Mouse (Mus musculus): ENCODE measurements around the gene Olfr96. TPM values are rescaled to one million over a fixed set of nuclear protein-coding genes. Genes with fewer than 3 reads are reported as not detected.

The Olfr96 gene
- not detected in 2 replicates for polyA plus RNA-seq (2015; fragmentation: Nextera tagmentation; extraction: Ambion mirVana)

DNA sequence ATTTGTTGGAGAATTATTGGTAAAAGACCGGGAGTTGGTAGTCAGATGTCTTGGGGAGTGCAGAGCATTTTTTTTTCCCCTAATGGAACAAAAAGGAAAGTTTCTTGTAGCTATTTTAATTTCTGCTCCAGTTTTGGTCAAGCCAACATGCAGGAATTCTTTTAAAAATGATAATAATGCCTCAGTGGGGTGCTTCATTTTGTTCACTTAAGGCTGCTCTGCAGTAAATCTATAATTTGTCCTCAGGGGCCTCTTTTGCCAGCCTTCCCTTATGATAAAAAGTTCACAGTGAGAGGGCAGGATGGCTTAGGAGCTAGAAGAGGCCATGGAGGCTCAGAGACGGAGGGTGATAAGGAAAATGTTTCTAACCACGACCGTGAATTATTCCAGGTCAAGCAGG, at the start of gene Olfr96:
Olfr96 (plus strand) TSS at position 301 of the 400 bp plus-strand sequence.
- WGBS = 47% methylated on average over 4 of the region's 4 CpGs
- Histone ChIP-seq H3K27me3 (replicated peaks) (no peaks in the 10 kb centered on the region), H3K9ac (no peak within 1 kb of the TSS), H3K27ac (replicated peaks) (no peak within 1 kb of the TSS), H3K4me2 (no peak within 1 kb of the TSS), H3K4me1 (no peaks in the 10 kb centered on the region), H3K4me3 (no peak within 1 kb of the TSS), H3K9me3 (peaks cover 9% of the 10 kb centered on the region), H3K36me3 (no peaks in the 10 kb centered on the region)
- no peak for ATAC-seq (ENCODE audit: extremely low read depth, insufficient number of reproducible peaks, low FRiP score, low TSS enrichment)

- no peak for ATAC-seq (ENCODE audit: extremely low read depth, insufficient number of reproducible peaks, low FRiP score, low TSS enrichment)
- Histone ChIP-seq H3K9me3 (no peaks in the 10 kb centered on the region), H3K9ac (no peak overlapping the region), H3K27me3 (replicated peaks) (no peaks in the 10 kb centered on the region), H3K4me3 (no peak overlapping the region), H3K27ac (replicated peaks) (no peak overlapping the region), H3K36me3 (no peaks in the 10 kb centered on the region), H3K4me2 (no peak overlapping the region), H3K4me1 (no peaks in the 10 kb centered on the region)
- 32% methylated on average over 6 of the region's 6 CpGs for WGBS
Observed at GRCm38 (mm10) chr17:37185474-37185873, 34.5 kb upstream of the Olfr96 start.

- no peak overlapping the region for H3K4me3 ChIP-seq
- H3K9me3 ChIP-seq = no peaks in the 10 kb centered on the region
- WGBS = 32% methylated on average over 2 of the region's 2 CpGs
- H3K4me1 ChIP-seq = no peaks in the 10 kb centered on the region
- H3K36me3 ChIP-seq = no peaks in the 10 kb centered on the region
- H3K27me3 ChIP-seq (replicated peaks) = peaks cover 22% of the 10 kb centered on the region
- ATAC-seq (ENCODE audit: extremely low read depth, insufficient number of reproducible peaks, low FRiP score, low TSS enrichment) = no peak
- H3K4me2 ChIP-seq = no peak overlapping the region
- H3K9ac ChIP-seq = no peak overlapping the region
- H3K27ac ChIP-seq (replicated peaks) = no peak overlapping the region
Observed at GRCm38 (mm10) chr17:37190711-37191110, 29.2 kb upstream of the Olfr96 start.

DNA sequence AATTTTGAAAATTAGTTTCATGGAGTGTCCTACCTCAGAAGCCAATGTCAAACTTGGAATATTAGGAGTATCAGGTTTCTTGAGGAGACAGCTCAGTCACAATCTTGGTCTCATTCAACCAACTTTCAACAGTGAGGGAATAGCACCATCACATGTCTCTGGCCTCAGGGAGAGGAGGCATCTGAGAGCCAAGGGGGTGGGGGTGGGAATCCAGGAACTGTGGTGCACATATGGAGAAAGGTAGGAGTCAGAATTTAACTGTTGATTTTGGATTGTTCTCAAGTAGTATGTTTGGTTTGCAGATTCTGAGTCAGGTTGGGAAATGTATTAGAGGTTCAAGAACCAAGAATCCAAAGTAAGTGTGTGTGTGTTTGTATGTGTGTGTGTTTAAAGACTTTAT, 26.9 kb upstream of the Olfr96 start:
- ATAC-seq (ENCODE audit: extremely low read depth, insufficient number of reproducible peaks, low FRiP score, low TSS enrichment) = no peak
- H3K27ac ChIP-seq (replicated peaks) = no peak overlapping the region
- no peak overlapping the region for H3K9ac ChIP-seq
- no peaks in the 10 kb centered on the region for H3K36me3 ChIP-seq
- peaks cover 9% of the 10 kb centered on the region for H3K4me1 ChIP-seq
- H3K4me2 ChIP-seq = no peak overlapping the region
- H3K4me3 ChIP-seq = no peak overlapping the region
- no peaks in the 10 kb centered on the region for H3K9me3 ChIP-seq
- peaks cover 46% of the 10 kb centered on the region for H3K27me3 ChIP-seq (replicated peaks)

DNA sequence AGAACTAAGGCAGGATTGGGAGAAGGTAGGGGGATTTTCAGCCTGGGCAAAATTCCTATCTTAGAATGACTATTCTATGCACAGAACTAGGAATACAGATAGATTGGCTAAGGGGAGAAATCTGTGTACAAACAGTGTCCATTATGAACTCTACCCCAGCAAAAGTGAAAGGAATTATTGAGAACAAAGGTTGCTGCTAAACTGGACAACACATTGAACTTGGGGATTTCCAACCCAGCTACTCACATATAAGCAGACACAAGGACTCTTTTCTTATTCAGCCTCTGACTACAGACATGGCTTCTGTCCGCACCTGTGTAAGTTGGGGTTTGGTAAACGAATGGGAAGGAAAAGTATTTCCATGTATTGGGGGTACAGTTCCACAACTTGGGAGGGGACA, 26.3 kb upstream of the Olfr96 start, which contains the start of gene Ubd:
Ubd (plus strand) TSS at position 237 of the 400 bp plus-strand sequence.
- Histone ChIP-seq H3K9ac (no peak within 1 kb of the TSS), H3K4me1 (peaks cover 9% of the 10 kb centered on the region), H3K4me3 (no peak within 1 kb of the TSS), H3K4me2 (no peak within 1 kb of the TSS), H3K27me3 (replicated peaks) (peaks cover 52% of the 10 kb centered on the region), H3K36me3 (no peaks in the 10 kb centered on the region), H3K27ac (replicated peaks) (no peak within 1 kb of the TSS), H3K9me3 (no peaks in the 10 kb centered on the region)
- no peak for ATAC-seq (ENCODE audit: extremely low read depth, insufficient number of reproducible peaks, low FRiP score, low TSS enrichment)
- 62% methylated on average over 2 of the region's 2 CpGs for WGBS

- Histone ChIP-seq H3K9ac (no peak overlapping the region), H3K4me1 (peaks cover 9% of the 10 kb centered on the region), H3K27me3 (replicated peaks) (peaks cover 62% of the 10 kb centered on the region), H3K9me3 (no peaks in the 10 kb centered on the region), H3K4me3 (no peak overlapping the region), H3K4me2 (no peak overlapping the region), H3K36me3 (no peaks in the 10 kb centered on the region), H3K27ac (replicated peaks) (no peak overlapping the region)
- WGBS = 80% methylated on average over 5 of the region's 5 CpGs
- ATAC-seq (ENCODE audit: extremely low read depth, insufficient number of reproducible peaks, low FRiP score, low TSS enrichment) = no peak
Observed at GRCm38 (mm10) chr17:37194782-37195181, 25.2 kb upstream of the Olfr96 start.

DNA sequence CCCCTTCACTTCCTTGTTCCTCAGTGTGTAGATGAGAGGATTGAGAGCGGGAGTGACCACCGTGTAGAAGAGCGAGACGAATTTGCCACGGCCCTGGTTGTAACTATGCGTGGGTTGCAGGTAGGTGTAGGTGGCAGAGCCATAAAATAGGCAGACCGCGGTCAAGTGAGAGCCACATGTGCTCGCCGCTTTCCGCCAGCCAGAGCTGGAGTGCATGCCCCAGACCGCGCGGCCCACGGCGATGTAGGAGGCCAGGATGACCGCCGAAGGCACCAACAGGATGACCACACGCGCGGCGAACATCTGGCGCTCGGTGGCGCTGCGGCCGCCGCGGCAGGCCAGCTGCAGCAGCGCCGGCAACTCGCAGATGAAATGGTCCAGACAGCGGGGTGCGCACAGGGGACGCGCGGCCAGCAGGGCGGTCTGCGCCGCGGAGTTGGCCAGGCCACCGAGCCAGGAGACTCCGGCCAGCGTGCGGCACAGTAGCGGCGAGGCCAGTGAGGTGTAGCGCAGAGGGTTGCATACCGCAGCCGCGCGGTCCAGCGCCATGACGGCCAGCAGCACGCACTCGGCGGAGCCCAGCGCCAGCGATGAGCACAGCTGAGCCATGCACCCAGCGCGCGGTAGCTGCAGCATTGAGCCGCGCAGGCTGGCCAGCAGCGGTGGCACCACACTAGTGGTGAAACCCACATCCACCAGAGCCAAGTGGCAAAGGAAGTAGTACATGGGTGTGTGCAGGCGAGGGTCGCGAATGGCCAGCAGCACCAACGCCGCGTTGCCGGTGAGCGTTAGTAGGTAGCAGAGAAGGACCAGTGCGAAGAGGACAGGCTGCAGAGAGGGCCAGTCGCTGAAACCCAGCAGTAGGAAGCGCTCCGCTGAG, 22.9 kb upstream of the Olfr96 start:
- peak overlapping the region; percentile 85 for H3K4me2 ChIP-seq
- H3K36me3 ChIP-seq = no peaks in the 10 kb centered on the region
- peak overlapping the region; percentile 29 for H3K9ac ChIP-seq
- ATAC-seq (ENCODE audit: extremely low read depth, insufficient number of reproducible peaks, low FRiP score, low TSS enrichment) = no peak
- under 1% methylated on average over 77 of the region's 77 CpGs for WGBS
- no peaks in the 10 kb centered on the region for H3K9me3 ChIP-seq
- H3K4me3 ChIP-seq = peak overlapping the region; percentile 59
- no peak overlapping the region for H3K27ac ChIP-seq (replicated peaks)
- H3K27me3 ChIP-seq (replicated peaks) = peaks cover 85% of the 10 kb centered on the region
- peaks cover 9% of the 10 kb centered on the region for H3K4me1 ChIP-seq

- Histone ChIP-seq H3K4me2 (no peak within 1 kb of the TSS), H3K27ac (replicated peaks) (no peak within 1 kb of the TSS), H3K4me3 (no peak within 1 kb of the TSS), H3K4me1 (peaks cover 9% of the 10 kb centered on the region), H3K9me3 (no peaks in the 10 kb centered on the region), H3K36me3 (no peaks in the 10 kb centered on the region), H3K27me3 (replicated peaks) (peaks cover 63% of the 10 kb centered on the region), H3K9ac (no peak within 1 kb of the TSS)
- ATAC-seq (ENCODE audit: extremely low read depth, insufficient number of reproducible peaks, low FRiP score, low TSS enrichment) = no peak
- 80% methylated on average over 2 of the region's 2 CpGs for WGBS
Observed at GRCm38 (mm10) chr17:37200894-37201293, 19.1 kb upstream of the Olfr96 start, which contains the start of gene Olfr94. Gene Olfr94, minus strand, starts transcription at chr17:37200994.

DNA sequence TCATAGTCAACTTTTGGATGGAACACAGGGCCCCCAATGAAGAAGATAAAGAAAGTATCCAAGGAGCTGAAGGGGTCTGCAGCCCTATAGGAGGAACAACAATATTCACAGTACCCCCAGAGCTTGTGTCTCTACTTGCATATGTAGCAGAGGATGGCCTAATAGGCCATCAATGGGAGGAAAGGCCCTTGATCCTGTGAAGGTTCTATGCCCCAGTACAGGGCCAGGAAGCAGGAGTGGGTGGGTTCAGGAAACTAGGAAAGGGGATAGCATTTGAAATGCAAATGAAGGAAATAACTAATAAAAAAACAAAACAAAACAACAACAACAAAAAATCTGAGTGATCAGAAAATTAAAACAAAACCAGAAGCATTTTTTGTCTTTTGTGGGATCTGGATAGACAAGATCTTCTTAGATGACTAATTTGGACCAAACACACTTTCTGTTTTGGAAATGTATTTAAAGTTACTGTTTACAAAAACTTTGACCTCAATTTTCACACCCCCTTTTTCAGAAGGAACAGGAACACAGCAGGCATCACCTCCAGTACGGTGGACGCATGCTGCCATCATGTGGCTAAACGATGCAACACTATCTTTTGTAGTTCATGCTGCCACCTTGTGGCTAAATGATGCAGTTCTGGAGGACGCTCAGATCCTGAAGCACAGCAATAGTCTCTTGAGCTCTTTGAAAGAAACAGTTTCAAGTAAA, 16.6 kb upstream of the Olfr96 start:
- no peak for ATAC-seq (ENCODE audit: extremely low read depth, insufficient number of reproducible peaks, low FRiP score, low TSS enrichment)
- peaks cover 45% of the 10 kb centered on the region for H3K27me3 ChIP-seq (replicated peaks)
- no peak overlapping the region for H3K9ac ChIP-seq
- no peaks in the 10 kb centered on the region for H3K9me3 ChIP-seq
- H3K4me3 ChIP-seq = no peak overlapping the region
- no peaks in the 10 kb centered on the region for H3K36me3 ChIP-seq
- no peak overlapping the region for H3K27ac ChIP-seq (replicated peaks)
- no peaks in the 10 kb centered on the region for H3K4me1 ChIP-seq
- H3K4me2 ChIP-seq = no peak overlapping the region
- 1% methylated on average over 4 of the region's 4 CpGs for WGBS

GRCm38 (mm10) chr17:37203917-37204236, 16.1 kb upstream of the Olfr96 start:
- no peak overlapping the region for H3K4me3 ChIP-seq
- WGBS = 24% methylated on average over 3 of the region's 3 CpGs
- no peaks in the 10 kb centered on the region for H3K4me1 ChIP-seq

GRCm38 (mm10) chr17:37210884-37211768, 8.8 kb upstream of the Olfr96 start:
- no peak for ATAC-seq (ENCODE audit: extremely low read depth, insufficient number of reproducible peaks, low FRiP score, low TSS enrichment)
- H3K27me3 ChIP-seq (replicated peaks) = peaks cover 44% of the 10 kb centered on the region
- no peaks in the 10 kb centered on the region for H3K36me3 ChIP-seq
- WGBS = 12% methylated on average over 40 of the region's 40 CpGs
- no peaks in the 10 kb centered on the region for H3K9me3 ChIP-seq
- peak overlapping the region; percentile 47; the same call in 1 of the 2 replicates for H3K9ac ChIP-seq
- peak overlapping the region; percentile 40 for H3K4me3 ChIP-seq
- H3K4me1 ChIP-seq = peaks cover 4% of the 10 kb centered on the region; the same call in 1 of the 2 replicates
- no peak overlapping the region for H3K27ac ChIP-seq (replicated peaks)
- H3K4me2 ChIP-seq = peak overlapping the region; percentile 67

More at GRCm38 (mm10) chr17:37203917-37204236, 16.1 kb upstream of the Olfr96 start:
- Histone ChIP-seq H3K27me3 (replicated peaks) (peaks cover 45% of the 10 kb centered on the region), H3K4me2 (no peak overlapping the region), H3K9me3 (no peaks in the 10 kb centered on the region), H3K27ac (replicated peaks) (no peak overlapping the region), H3K9ac (no peak overlapping the region), H3K36me3 (no peaks in the 10 kb centered on the region)
- ATAC-seq (ENCODE audit: extremely low read depth, insufficient number of reproducible peaks, low FRiP score, low TSS enrichment) = no peak

Data from heart, embryonic 13.5 days (tissue).